Mouse (Mus musculus) liver, embryonic 15.5 days (tissue): Measurements from ENCODE around the gene Slc36a2. TPM values are rescaled to one million over a fixed set of nuclear protein-coding genes. Genes with fewer than 3 reads are reported as not detected.

Source experiments
- ATAC-seq: fragments of 200-750 bp; cut with Nextera tagmentation; 2 replicates; pipeline ENCODE4 v1.8.0; 2017; ENCODE audit warnings: moderate number of reproducible peaks, mild to moderate bottlenecking, moderate library complexity; ENCODE audit not compliant: insufficient read depth
- H3K27ac ChIP-seq: fragments of 300-500 bp; sonication (generic); replicated peaks from 2 replicates; pipeline ENCODE4 v1.5.1; 2015; ENCODE audit warnings: mild to moderate bottlenecking, inconsistent platforms
- H3K27me3 ChIP-seq: fragments of 300-500 bp; sonication (generic); 2 replicates; pipeline ENCODE4 v1.6.1; 2015; ENCODE audit warnings: mild to moderate bottlenecking, inconsistent platforms
- H3K36me3 ChIP-seq: fragments of 300-500 bp; sonication (generic); replicated peaks from 2 replicates; pipeline ENCODE4 v1.6.1; 2015; ENCODE audit warnings: moderate library complexity, mild to moderate bottlenecking, inconsistent platforms
- H3K4me1 ChIP-seq: fragments of 300-500 bp; sonication (generic); replicated peaks from 2 replicates; pipeline ENCODE4 v1.6.1; 2015; ENCODE audit warnings: inconsistent platforms
- H3K4me2 ChIP-seq: fragments of 300-500 bp; sonication (generic); 2 replicates; pipeline ENCODE4 v1.6.1; 2015; ENCODE audit warnings: moderate library complexity, mild to moderate bottlenecking, inconsistent platforms
- H3K4me3 ChIP-seq: fragments of 300-500 bp; sonication (generic); replicated peaks from 2 replicates; pipeline ENCODE4 v1.5.1; 2015; ENCODE audit warnings: mild to moderate bottlenecking, inconsistent platforms
- H3K9ac ChIP-seq: fragments of 300-500 bp; sonication (generic); 2 replicates; pipeline ENCODE4 v1.6.1; 2015; ENCODE audit warnings: moderate library complexity, mild to moderate bottlenecking, inconsistent platforms
- H3K9me3 ChIP-seq: fragments of 300-500 bp; sonication (generic); replicated peaks from 2 replicates; pipeline ENCODE4 v1.6.1; 2016; ENCODE audit warnings: inconsistent platforms
- WGBS: fragments of 180-500 bp; shearing (Covaris S2); methylation state at CpG from one replicate; pipeline ENCODE4 v1.1.7; 2015; ENCODE audit warnings: mixed read lengths; ENCODE audit not compliant: insufficient replicate concordance; 5-methylcytosine and 5-hydroxymethylcytosine counted together
- polyA plus RNA-seq: library from polyadenylated mRNA; unstranded; fragments of >200 nt; fragmentation: Nextera tagmentation; extraction: Ambion mirVana; gene quantifications from 2 replicates; pipeline ENCODE4 v1.2.1, GENCODE M21; 2015

Slc36a2 gene
- polyA plus RNA-seq, 1 experiment from 2014 or later: 27.3 TPM

- H3K27me3 ChIP-seq: no peaks in the 10 kb centered on the region
- WGBS: 57% methylated on average over 4 of the region's 4 CpGs
- H3K36me3 ChIP-seq: no peaks in the 10 kb centered on the region; the same call in 1 of the 2 replicates
- H3K27ac ChIP-seq: no peak overlapping the region
- H3K4me1 ChIP-seq: peaks cover 51% of the 10 kb centered on the region
- no peak overlapping the region for H3K4me3 ChIP-seq
- H3K4me2 ChIP-seq: no peak overlapping the region
- ATAC-seq: no peak
- H3K9ac ChIP-seq: no peak overlapping the region
- no peaks in the 10 kb centered on the region for H3K9me3 ChIP-seq
These were observed 28.6 kb upstream of the Slc36a2 start for GRCm38 (mm10) chr11:55213518-55213917.

DNA sequence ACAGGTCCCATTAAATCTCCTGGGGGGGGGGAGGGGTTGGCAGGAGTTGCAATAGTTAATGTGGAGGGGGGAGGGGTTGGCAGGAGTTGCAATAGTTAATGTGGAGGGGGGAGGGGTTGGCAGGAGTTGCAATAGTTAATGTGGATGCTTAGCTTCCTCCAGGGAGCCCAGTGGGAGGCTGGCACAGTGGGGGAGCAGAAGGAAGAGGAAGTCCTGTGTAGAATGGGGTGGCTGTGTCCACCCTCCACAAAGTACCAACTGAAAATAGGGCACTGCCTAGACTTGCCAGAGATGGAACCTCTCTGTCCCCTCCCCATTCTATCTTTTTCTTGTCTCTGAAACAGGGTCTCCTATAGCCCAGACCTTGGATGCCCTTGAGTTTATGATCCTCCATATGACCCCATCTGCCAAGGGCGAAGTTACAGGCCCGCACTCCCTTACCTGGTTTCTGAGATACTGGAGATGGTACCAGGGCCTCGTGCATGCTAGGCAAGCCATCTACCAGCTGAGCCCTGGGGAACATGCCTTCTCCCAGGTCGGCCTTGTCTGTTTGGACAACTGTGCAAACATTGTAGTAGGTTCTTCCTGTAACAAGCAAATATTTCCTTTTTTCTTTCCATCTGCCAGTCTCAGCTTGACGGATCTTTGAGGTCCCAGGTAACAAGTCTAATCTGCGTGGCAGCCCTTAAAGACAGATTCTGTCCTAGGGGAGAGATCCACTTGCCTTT is 24.9 kb upstream of the Slc36a2 start:
- H3K4me3 ChIP-seq: no peak overlapping the region
- ATAC-seq: peak; percentile 18; the same call in 1 of the 2 replicates
- WGBS: 62% methylated on average over 6 of the region's 6 CpGs
- peaks cover 60% of the 10 kb centered on the region for H3K4me1 ChIP-seq
- H3K36me3 ChIP-seq: no peaks in the 10 kb centered on the region; the same call in 1 of the 2 replicates
- H3K9ac ChIP-seq: no peak overlapping the region
- H3K27me3 ChIP-seq: no peaks in the 10 kb centered on the region
- H3K27ac ChIP-seq: peak overlapping the region; percentile 79
- H3K9me3 ChIP-seq: no peaks in the 10 kb centered on the region
- H3K4me2 ChIP-seq: peak overlapping the region; percentile 38

GRCm38 (mm10) chr11:55209032-55209431 is 24.2 kb upstream of the Slc36a2 start:
- Histone ChIP-seq H3K27me3 (no peaks in the 10 kb centered on the region), H3K27ac (peak overlapping the region; percentile 79), H3K36me3 (no peaks in the 10 kb centered on the region; the same call in 1 of the 2 replicates), H3K9ac (no peak overlapping the region), H3K4me3 (no peak overlapping the region), H3K4me1 (peaks cover 59% of the 10 kb centered on the region), H3K9me3 (no peaks in the 10 kb centered on the region), H3K4me2 (peak overlapping the region; percentile 38)
- ATAC-seq: no peak
- 31% methylated on average over 2 of the region's 2 CpGs for WGBS

- peak overlapping the region; percentile 79 for H3K27ac ChIP-seq
- H3K4me2 ChIP-seq: peak overlapping the region; percentile 40
- peaks cover 53% of the 10 kb centered on the region for H3K4me1 ChIP-seq
- WGBS: 40% methylated on average over 6 of the region's 6 CpGs
- H3K4me3 ChIP-seq: 0 out of 2 replicates have a peak overlapping the region, but pooled peaks have one; percentile 7
- H3K9ac ChIP-seq: no peak overlapping the region
- H3K27me3 ChIP-seq: no peaks in the 10 kb centered on the region
- ATAC-seq: peak; percentile 50
- no peaks in the 10 kb centered on the region for H3K9me3 ChIP-seq
- H3K36me3 ChIP-seq: no peaks in the 10 kb centered on the region
These were observed 23.3 kb upstream of the Slc36a2 start for GRCm38 (mm10) chr11:55208001-55208690.

- H3K27ac ChIP-seq: 0 out of 2 replicates have a peak overlapping the region, but pooled peaks have one; percentile 38
These were observed 19.7 kb upstream of the Slc36a2 start for GRCm38 (mm10) chr11:55204602-55205001.

DNA sequence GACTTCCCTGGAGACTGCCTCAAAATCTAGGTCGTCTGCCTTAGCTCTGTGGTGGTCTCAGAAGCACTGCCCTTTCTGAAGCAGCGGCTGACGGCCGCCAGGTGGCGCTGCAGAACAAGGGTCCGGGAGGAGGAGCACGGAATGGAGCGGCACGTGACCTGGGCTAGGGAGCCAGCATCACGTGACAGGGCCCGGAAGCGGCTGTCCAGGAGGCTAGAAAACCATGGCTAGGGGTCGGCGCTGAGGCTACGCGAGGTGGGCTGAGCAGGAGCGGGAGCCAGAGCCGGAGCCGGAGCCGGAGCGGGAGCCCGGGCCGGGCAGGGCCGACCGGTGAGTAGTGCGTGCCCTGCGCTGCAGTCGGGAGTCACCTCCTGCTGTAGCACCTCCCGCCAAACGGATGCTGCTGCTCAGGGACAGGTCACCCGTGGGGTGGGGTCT is 19.3 kb upstream of the Slc36a2 start, which contains the start of gene Slc36a1:
Gene Slc36a1, plus strand, starts transcription at position 192 of the 438 bp plus-strand sequence.
- WGBS: under 1% methylated on average over 31 of the region's 31 CpGs
- Histone ChIP-seq H3K4me1 (peaks cover 34% of the 10 kb centered on the region), H3K27ac (0 out of 2 replicates have a peak within 1 kb of the TSS, but pooled peaks have one; percentile 38), H3K27me3 (no peaks in the 10 kb centered on the region), H3K36me3 (no peaks in the 10 kb centered on the region), H3K4me2 (peak within 1 kb of the TSS; percentile 93), H3K4me3 (peak within 1 kb of the TSS; percentile 90), H3K9ac (peak within 1 kb of the TSS; percentile 80), H3K9me3 (no peaks in the 10 kb centered on the region)
- peak; percentile 58 for ATAC-seq

More at GRCm38 (mm10) chr11:55204602-55205001, 19.7 kb upstream of the Slc36a2 start:
- ATAC-seq: peak; percentile 27; the same call in 1 of the 2 replicates
- H3K4me2 ChIP-seq: peak overlapping the region; percentile 93
- H3K9me3 ChIP-seq: no peaks in the 10 kb centered on the region
- H3K27me3 ChIP-seq: no peaks in the 10 kb centered on the region
- peak overlapping the region; percentile 80 for H3K9ac ChIP-seq
- H3K4me1 ChIP-seq: peaks cover 34% of the 10 kb centered on the region
- H3K4me3 ChIP-seq: peak overlapping the region; percentile 90
- 1% methylated on average over 17 of the region's 17 CpGs for WGBS
- no peaks in the 10 kb centered on the region for H3K36me3 ChIP-seq

DNA sequence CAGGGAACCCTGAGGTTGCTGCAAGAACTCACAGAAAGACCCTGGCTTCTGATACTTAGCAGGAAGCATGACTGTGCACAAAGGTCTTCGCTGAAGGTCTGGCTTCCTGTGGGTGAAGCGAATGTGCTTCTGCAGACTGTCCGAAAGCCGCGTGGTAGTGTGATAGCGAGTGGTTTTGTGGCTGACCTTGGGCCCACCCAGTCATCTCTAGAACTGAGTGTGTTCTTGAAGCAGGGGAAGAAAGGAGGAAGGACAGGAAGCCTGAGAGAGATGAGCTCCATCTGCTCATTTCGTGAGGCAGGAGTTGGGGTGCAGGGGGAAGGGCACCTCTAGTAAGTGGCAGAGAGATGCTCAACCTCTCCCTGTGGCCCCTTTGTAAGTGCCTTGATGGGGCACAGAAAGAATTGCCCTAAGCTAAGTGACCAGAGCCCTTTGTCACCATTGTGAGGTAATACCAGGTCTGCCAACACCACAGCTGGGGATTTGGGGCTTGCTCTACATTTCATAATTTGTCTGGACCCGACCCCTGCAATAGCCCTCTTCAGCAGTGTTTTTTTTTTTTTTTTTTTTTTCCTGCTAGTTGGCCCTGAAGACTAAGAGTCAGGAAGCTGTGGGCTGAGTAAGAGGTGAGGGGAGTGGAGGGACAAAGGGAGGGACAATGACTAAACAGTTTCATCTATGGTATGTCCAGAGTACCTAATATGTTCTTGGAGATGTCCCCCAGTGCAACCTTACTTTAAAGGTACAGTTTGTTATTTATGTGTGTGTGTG is 13.0 kb upstream of the Slc36a2 start:
- Histone ChIP-seq H3K36me3 (no peaks in the 10 kb centered on the region), H3K4me3 (no peak overlapping the region), H3K4me1 (no peaks in the 10 kb centered on the region), H3K27ac (no peak overlapping the region), H3K9me3 (no peaks in the 10 kb centered on the region), H3K27me3 (no peaks in the 10 kb centered on the region), H3K4me2 (no peak overlapping the region), H3K9ac (no peak overlapping the region)
- ATAC-seq: no peak
- WGBS: 16% methylated on average over 8 of the region's 8 CpGs

- Histone ChIP-seq H3K36me3 (no peaks in the 10 kb centered on the region), H3K4me2 (no peak overlapping the region), H3K27me3 (no peaks in the 10 kb centered on the region), H3K27ac (no peak overlapping the region), H3K9me3 (no peaks in the 10 kb centered on the region), H3K9ac (no peak overlapping the region), H3K4me1 (no peaks in the 10 kb centered on the region), H3K4me3 (no peak overlapping the region)
- no peak for ATAC-seq
- 25% methylated on average over 6 of the region's 6 CpGs for WGBS
These were observed 12.2 kb upstream of the Slc36a2 start for GRCm38 (mm10) chr11:55197086-55197485.

DNA sequence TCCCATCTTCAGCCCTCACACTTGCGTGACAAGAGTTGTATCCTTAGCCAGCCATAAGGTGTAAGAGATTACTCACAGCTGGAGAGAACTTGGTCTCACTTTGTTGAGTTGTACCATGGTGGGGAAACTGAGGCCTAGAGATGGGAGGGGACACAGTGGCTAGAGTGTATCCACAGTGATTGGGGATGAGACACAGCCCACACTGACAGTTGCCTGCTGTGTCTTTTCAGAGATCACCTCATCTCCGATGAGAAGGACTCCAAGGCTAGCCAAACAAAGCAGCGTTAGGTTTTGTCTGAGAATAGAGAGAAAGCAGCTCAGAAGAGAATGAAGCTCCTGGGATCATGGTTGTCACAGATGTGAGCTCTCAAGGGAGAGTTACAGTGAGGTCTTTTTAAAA is 5.3 kb upstream of the Slc36a2 start:
- WGBS: 58% methylated on average over 3 of the region's 3 CpGs
- no peak for ATAC-seq
- no peaks in the 10 kb centered on the region for H3K36me3 ChIP-seq
- no peak overlapping the region for H3K4me2 ChIP-seq
- H3K9ac ChIP-seq: no peak overlapping the region
- H3K4me1 ChIP-seq: no peaks in the 10 kb centered on the region
- no peak overlapping the region for H3K4me3 ChIP-seq
- no peak overlapping the region for H3K27ac ChIP-seq
- no peaks in the 10 kb centered on the region for H3K9me3 ChIP-seq
- no peaks in the 10 kb centered on the region for H3K27me3 ChIP-seq

DNA sequence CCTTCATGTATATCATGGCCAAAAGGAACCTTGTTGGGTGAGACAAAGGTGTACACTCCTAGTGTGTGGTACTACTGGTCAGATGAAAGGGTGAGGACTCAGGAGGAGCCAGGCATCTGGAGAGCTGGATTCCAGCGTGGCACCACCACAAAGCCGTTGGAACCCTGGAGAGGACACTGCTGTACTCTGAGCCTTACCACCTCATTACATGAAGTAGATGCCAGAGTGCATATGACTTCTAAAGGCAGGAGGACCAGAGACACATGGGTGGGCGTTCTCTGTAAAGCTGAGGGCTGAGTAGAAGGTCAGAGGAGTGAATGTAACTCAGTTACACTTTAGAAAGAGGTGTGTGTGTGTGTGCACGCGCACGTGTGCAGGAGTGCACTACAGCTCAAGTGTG is 2.9 kb upstream of the Slc36a2 start:
- Histone ChIP-seq H3K27me3 (no peaks in the 10 kb centered on the region), H3K4me2 (no peak overlapping the region), H3K9me3 (no peaks in the 10 kb centered on the region), H3K4me3 (no peak overlapping the region), H3K27ac (no peak overlapping the region), H3K9ac (no peak overlapping the region), H3K4me1 (no peaks in the 10 kb centered on the region), H3K36me3 (no peaks in the 10 kb centered on the region)
- WGBS: 68% methylated on average over 6 of the region's 6 CpGs
- ATAC-seq: no peak
